Mouse (Mus musculus): ENCODE data around the gene Ccdc186.

- TF ChIP-seq POLR2A (IDR thresholded peaks at IDR 0.05; ENCODE audit: borderline replicate concordance, extremely low read depth, insufficient read depth, insufficient read length, poor library complexity, severe bottlenecking) (no peak), CTCF (IDR thresholded peaks at IDR 0.05; ENCODE audit: borderline replicate concordance, extremely low read depth, insufficient read depth, insufficient read length) (no peak)
These were observed 59.3 kb downstream of the Ccdc186 start for GRCm38 (mm10) chr19:56762686-56763085.
